ENCODE assay signal across 27 mouse cellular contexts in genomic region chr1:184454381-184454780, GRCm38 (mm10).
A peak's percentile ranks its signal among the peaks of the same experiment; 100 is the strongest.
DNase-seq lines count a peak whose midpoint lies in the region; ATAC-seq and TF ChIP-seq lines count a peak whose summit lies in the region.
"Had no signal": no experiment of that assay in that cellular context is flagged by ENCODE, and none has a peak within 500 bp of the region (broad histone marks: within the 10 kb centered on the region; RNA-seq: fewer than 3 reads in every experiment).

No protein-coding gene starts in this region.

- no peak overlapping the region for H3K27ac ChIP-seq in limb, embryonic 11.5 days (replicated peaks; ENCODE audit: low read depth, low read length)
- H3K27ac ChIP-seq in limb, embryonic 10.5 days = no peak overlapping the region
- no peak overlapping the region; the same call in 1 of the 2 replicates for H3K27ac ChIP-seq in limb, embryonic 13.5 days
- H3K27ac ChIP-seq: embryonic facial prominence, embryonic 10.5 days; embryonic facial prominence, embryonic 13.5 days; forebrain, embryonic 12.5 days; forebrain, embryonic 15.5 days; heart, adult 2 months; heart, embryonic 10.5 days; heart, embryonic 13.5 days; intestine, embryonic 15.5 days had no signal

- peaks cover 5% of the 10 kb centered on the region; the same call in 1 of the 2 replicates for H3K4me1 ChIP-seq in limb, embryonic 11.5 days (ENCODE audit: control insufficient read depth, insufficient read depth, low read length)
- H3K4me1 ChIP-seq in limb, embryonic 10.5 days = peaks cover 21% of the 10 kb centered on the region
- peaks cover 29% of the 10 kb centered on the region for H3K4me1 ChIP-seq in limb, embryonic 13.5 days
- H3K4me1 ChIP-seq: embryonic facial prominence, embryonic 10.5 days; embryonic facial prominence, embryonic 13.5 days; forebrain, embryonic 12.5 days; forebrain, embryonic 15.5 days; heart, embryonic 10.5 days; heart, embryonic 13.5 days; intestine, embryonic 15.5 days had no signal

- no peak for TF ChIP-seq POLR2A in brain, embryonic 14.5 days (IDR thresholded peaks at IDR 0.05; ENCODE audit: borderline replicate concordance, extremely low read depth, insufficient read depth, insufficient read length, poor library complexity, severe bottlenecking)

- no peak overlapping the region for H3K9ac ChIP-seq in limb, embryonic 11.5 days (ENCODE audit: low read length)
- H3K9ac ChIP-seq in limb, embryonic 13.5 days = no peak overlapping the region
- H3K9ac ChIP-seq: embryonic facial prominence, embryonic 13.5 days; forebrain, embryonic 12.5 days; forebrain, embryonic 15.5 days; heart, embryonic 13.5 days; intestine, embryonic 15.5 days had no signal

- H3K27me3 ChIP-seq in limb, embryonic 11.5 days (ENCODE audit: control insufficient read depth, insufficient read depth, low read length) = no peaks in the 10 kb centered on the region
- peaks cover 50% of the 10 kb centered on the region for H3K27me3 ChIP-seq in limb, embryonic 10.5 days (ENCODE audit: low read depth, poor library complexity, severe bottlenecking)
- H3K27me3 ChIP-seq in limb, embryonic 13.5 days = peaks cover 29% of the 10 kb centered on the region
- H3K27me3 ChIP-seq: forebrain, embryonic 15.5 days; intestine, embryonic 15.5 days had no signal

- H3K9me3 ChIP-seq in limb, embryonic 11.5 days (ENCODE audit: control insufficient read depth, low read length) = no peaks in the 10 kb centered on the region
- no peaks in the 10 kb centered on the region for H3K9me3 ChIP-seq in limb, embryonic 10.5 days (replicated peaks)
- H3K9me3 ChIP-seq in limb, embryonic 13.5 days = no peaks in the 10 kb centered on the region
- H3K9me3 ChIP-seq: embryonic facial prominence, embryonic 10.5 days; embryonic facial prominence, embryonic 13.5 days; forebrain, embryonic 12.5 days; forebrain, embryonic 15.5 days; heart, embryonic 10.5 days; heart, embryonic 13.5 days; intestine, embryonic 15.5 days had no signal

- no peak overlapping the region for H3K4me2 ChIP-seq in limb, embryonic 11.5 days (ENCODE audit: low read depth, severe bottlenecking)
- no peak overlapping the region for H3K4me2 ChIP-seq in limb, embryonic 13.5 days (replicated peaks)
- H3K4me2 ChIP-seq: embryonic facial prominence, embryonic 13.5 days; forebrain, embryonic 12.5 days; forebrain, embryonic 15.5 days; heart, embryonic 13.5 days; intestine, embryonic 15.5 days had no signal

- ATAC-seq in limb, embryonic 11.5 days (ENCODE audit: insufficient number of reproducible peaks, low FRiP score, low TSS enrichment, low read depth) = no peak
- ATAC-seq in limb, embryonic 13.5 days (ENCODE audit: low FRiP score, low read depth) = peak; percentile 64; the same call in 1 of the 2 replicates
- ATAC-seq: CD4-positive, CD25-positive, alpha-beta regulatory T cell, adult 4 months; forebrain, embryonic 15.5 days; intestine, embryonic 15.5 days had no signal

- WGBS in limb, embryonic 11.5 days = 24% methylated on average over 4 of the region's 4 CpGs
- 57% methylated on average over 4 of the region's 4 CpGs for WGBS in limb, embryonic 10.5 days
- WGBS in limb, embryonic 13.5 days = 27% methylated on average over 4 of the region's 4 CpGs

- no peaks in the 10 kb centered on the region for H3K36me3 ChIP-seq in limb, embryonic 11.5 days (ENCODE audit: control insufficient read depth, insufficient read depth, low read length)
- no peaks in the 10 kb centered on the region for H3K36me3 ChIP-seq in limb, embryonic 10.5 days
- no peaks in the 10 kb centered on the region for H3K36me3 ChIP-seq in limb, embryonic 13.5 days
- H3K36me3 ChIP-seq: embryonic facial prominence, embryonic 10.5 days; embryonic facial prominence, embryonic 13.5 days; forebrain, embryonic 12.5 days; forebrain, embryonic 15.5 days; heart, embryonic 10.5 days; heart, embryonic 13.5 days; intestine, embryonic 15.5 days had no signal

- no peak for TF ChIP-seq CTCF in brain, embryonic 14.5 days (IDR thresholded peaks at IDR 0.05; ENCODE audit: borderline replicate concordance, extremely low read depth, insufficient read depth, insufficient read length)

- peak; percentile 27 for DNase-seq in limb, embryonic 11.5 days (ENCODE audit: low spot score)
- no peak for DNase-seq in limb, embryonic 10.5 days (ENCODE audit: low spot score)
- DNase-seq in MN1 (ENCODE audit: low spot score) = peak; percentile 29
- DNase-seq in brain, embryonic 14.5 days (ENCODE audit: low read depth) = peak; percentile 29
- DNase-seq in right cerebral cortex, postnatal 10 days (ENCODE audit: low spot score in 2 of 2) = no peak
- DNase-seq in thymus, adult 18-20 months = no peak
- DNase-seq: adrenal gland, postnatal 10 days; adrenal gland, postnatal 36 days; cerebellum, adult 11 months; cerebellum, adult 2 months; cerebellum, adult 9-11 months; cerebellum, postnatal 25 days; gastrocnemius, postnatal 10 days; gastrocnemius, postnatal 36 days; heart, adult 2 months; heart, postnatal 14 days; heart, postnatal 4 days had no signal

- no peak overlapping the region for H3K4me3 ChIP-seq in limb, embryonic 11.5 days (ENCODE audit: low read depth, low read length)
- no peak overlapping the region for H3K4me3 ChIP-seq in limb, embryonic 10.5 days
- no peak overlapping the region for H3K4me3 ChIP-seq in limb, embryonic 13.5 days
- H3K4me3 ChIP-seq: embryonic facial prominence, embryonic 10.5 days; embryonic facial prominence, embryonic 13.5 days; erythroblast, embryonic 14.5 days; forebrain, embryonic 12.5 days; forebrain, embryonic 15.5 days; heart, adult 2 months; heart, embryonic 10.5 days; heart, embryonic 13.5 days; intestine, embryonic 15.5 days had no signal

Comparison
In these comparisons a context has a peak if more than half of its experiments do, and no peak if none do; other contexts are left out.
1. DNase-seq: peak in limb, embryonic 11.5 days (single experiment), MN1 (single experiment) and brain, embryonic 14.5 days (single experiment); none in limb, embryonic 10.5 days (single experiment), right cerebral cortex, postnatal 10 days (0 of 2) and thymus, adult 18-20 months (0 of 2).